Mouse (Mus musculus) heart, embryonic 14.5 days (tissue): ENCODE measurements at regions not wholly inside any gene's neighbourhood (a gene's known extent, or its start where the extent isn't known, plus 50 kb on each side); places are given as distances from the start of the nearest gene placed in this dataset.

Experiments used
- ATAC-seq: fragments of 200-750 bp; cut with Nextera tagmentation; 2 replicates; pipeline ENCODE4 v1.8.0; 2017; ENCODE audit warnings: low read depth, moderate TSS enrichment; ENCODE audit not compliant: insufficient number of reproducible peaks, insufficient read depth, low FRiP score
- H3K27ac ChIP-seq, 2 experiments: fragments of 200-500 bp in 1 of 2; fragments of 300-500 bp in 1 of 2; sonication (generic) in 1 of 2; replicated peaks in 1 of 2; 2 replicates each; pipeline ENCODE4 v1.5.1; 2012 to 2014; ENCODE audit warnings: low read depth in 2 of 2, low read length in 2 of 2, control low read depth in 1 of 2, mild to moderate bottlenecking in 1 of 2, mixed read lengths in 1 of 2; ENCODE audit not compliant: control insufficient read depth in 1 of 2, insufficient read depth in 1 of 2
- H3K27me3 ChIP-seq: fragments of 300-500 bp; sonication (generic); 2 replicates; pipeline ENCODE4 v1.6.1; 2014; ENCODE audit warnings: mild to moderate bottlenecking, low read length, control low read depth; ENCODE audit not compliant: control insufficient read depth, insufficient read depth
- H3K36me3 ChIP-seq: fragments of 300-500 bp; sonication (generic); 2 replicates; pipeline ENCODE4 v1.6.1; 2014; ENCODE audit warnings: mild to moderate bottlenecking, control low read depth, low read length, mixed read lengths; ENCODE audit not compliant: control insufficient read depth, insufficient read depth
- H3K4me1 ChIP-seq, 2 experiments: fragments of 200-500 bp in 1 of 2; fragments of 300-500 bp in 1 of 2; sonication (generic) in 1 of 2; 2 replicates each; pipeline ENCODE4 v1.6.1; 2012 to 2014; ENCODE audit warnings: low read length in 2 of 2, control low read depth in 1 of 2, mixed read lengths in 1 of 2; ENCODE audit not compliant: control insufficient read depth in 2 of 2, insufficient read depth in 2 of 2
- H3K4me2 ChIP-seq: fragments of 300-500 bp; sonication (generic); 2 replicates; pipeline ENCODE4 v1.6.1; 2014; ENCODE audit warnings: mild to moderate bottlenecking, low read length
- H3K4me3 ChIP-seq, 2 experiments: fragments of 200-500 bp in 1 of 2; fragments of 300-500 bp in 1 of 2; sonication (generic) in 1 of 2; 2 replicates each; pipeline ENCODE4 v1.5.1; 2012 to 2014; ENCODE audit warnings: low read length in 2 of 2, mild to moderate bottlenecking in 2 of 2, control low read depth in 1 of 2, low read depth in 1 of 2, moderate library complexity in 1 of 2; ENCODE audit not compliant: control insufficient read depth in 1 of 2, insufficient read depth in 1 of 2
- H3K9ac ChIP-seq: fragments of 300-500 bp; sonication (generic); 2 replicates; pipeline ENCODE4 v1.6.1; 2014; ENCODE audit warnings: mild to moderate bottlenecking, low read length
- H3K9me3 ChIP-seq: fragments of 300-500 bp; sonication (generic); 2 replicates; pipeline ENCODE4 v1.6.1; 2016; ENCODE audit warnings: low read length, control low read depth; ENCODE audit not compliant: control insufficient read depth
- WGBS: fragments of 180-500 bp; shearing (Covaris S2); extraction: QIAGEN DNeasy Blood & Tissue Kit; methylation state at CpG from one replicate; pipeline ENCODE4 v1.1.7; 2014; 5-methylcytosine and 5-hydroxymethylcytosine counted together

DNA sequence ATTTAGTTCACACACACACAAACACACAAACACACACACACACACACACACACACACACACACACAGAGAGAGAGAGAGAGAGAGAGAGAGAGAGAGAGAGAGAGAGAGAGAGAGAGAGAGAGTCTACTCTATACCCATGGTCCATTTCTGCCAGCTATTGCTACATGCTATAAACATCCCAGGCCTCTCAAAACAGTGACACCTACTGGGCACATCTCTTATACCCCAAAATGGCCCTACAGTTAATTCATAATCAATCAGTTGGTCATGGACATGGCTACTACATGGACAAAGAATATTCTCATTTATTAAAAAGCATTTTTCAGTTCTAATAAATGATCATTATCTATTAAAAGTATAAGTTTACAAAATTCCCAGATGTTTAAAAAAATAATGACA lies 236.8 kb upstream of the Robo2 start:
- H3K4me1 ChIP-seq, result no peaks in the 10 kb centered on the region
- H3K9me3 ChIP-seq, result no peaks in the 10 kb centered on the region
- H3K4me3 ChIP-seq, result no peak overlapping the region
- no peak overlapping the region for H3K27ac ChIP-seq
- no peak overlapping the region for H3K4me2 ChIP-seq
- ATAC-seq, result no peak
- H3K27me3 ChIP-seq, result no peaks in the 10 kb centered on the region
- H3K36me3 ChIP-seq, result no peaks in the 10 kb centered on the region
- no peak overlapping the region for H3K9ac ChIP-seq

GRCm38 (mm10) chr16:74644750-74645366 lies 233.2 kb upstream of the Robo2 start:
- WGBS, result 84% methylated on average over 10 of the region's 10 CpGs

GRCm38 (mm10) chr16:74639805-74640204 lies 228.2 kb upstream of the Robo2 start:
- Histone ChIP-seq H3K9me3 (no peaks in the 10 kb centered on the region), H3K27ac (no peak overlapping the region), H3K4me2 (no peak overlapping the region), H3K36me3 (no peaks in the 10 kb centered on the region), H3K27me3 (no peaks in the 10 kb centered on the region), H3K4me3 (no peak overlapping the region), H3K4me1 (no peaks in the 10 kb centered on the region), H3K9ac (no peak overlapping the region)
- WGBS, result 78% methylated on average over 7 of the region's 7 CpGs
- no peak for ATAC-seq

More at GRCm38 (mm10) chr16:74644750-74645366, 233.2 kb upstream of the Robo2 start:
- no peak for ATAC-seq
- Histone ChIP-seq H3K4me2 (no peak overlapping the region), H3K4me3 (no peak overlapping the region), H3K27me3 (no peaks in the 10 kb centered on the region), H3K36me3 (no peaks in the 10 kb centered on the region), H3K4me1 (no peaks in the 10 kb centered on the region), H3K9ac (no peak overlapping the region), H3K9me3 (no peaks in the 10 kb centered on the region), H3K27ac (no peak overlapping the region)

GRCm38 (mm10) chr16:74637638-74638037 lies 226.0 kb upstream of the Robo2 start:
- Histone ChIP-seq H3K27me3 (no peaks in the 10 kb centered on the region), H3K27ac (no peak overlapping the region), H3K4me1 (no peaks in the 10 kb centered on the region), H3K4me3 (no peak overlapping the region), H3K36me3 (no peaks in the 10 kb centered on the region), H3K9me3 (no peaks in the 10 kb centered on the region), H3K9ac (no peak overlapping the region), H3K4me2 (no peak overlapping the region)
- ATAC-seq, result no peak
- WGBS, result 82% methylated on average over 5 of the region's 5 CpGs

DNA sequence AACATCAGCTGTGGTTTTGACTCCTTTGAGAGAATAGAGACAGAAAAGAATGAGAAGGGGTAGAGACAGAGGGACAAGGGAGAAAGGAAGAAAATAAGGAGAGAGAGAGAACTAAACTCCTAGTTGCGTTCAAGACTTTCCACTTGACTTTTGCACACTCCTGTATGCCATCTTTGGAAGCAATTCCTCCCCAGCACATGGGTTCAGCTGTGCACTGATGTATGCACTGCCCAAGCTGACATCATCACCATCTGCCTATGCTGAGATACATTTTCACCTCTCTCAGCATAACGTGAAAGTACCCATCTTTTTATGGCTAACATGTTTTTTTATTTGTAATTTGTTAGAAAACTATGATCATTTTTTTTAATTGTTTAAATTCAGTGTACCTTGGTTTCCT lies 214.2 kb upstream of the Robo2 start:
- no peak overlapping the region for H3K4me3 ChIP-seq
- WGBS, result 71% methylated on average over 2 of the region's 2 CpGs
- H3K4me1 ChIP-seq, result no peaks in the 10 kb centered on the region
- no peak overlapping the region for H3K4me2 ChIP-seq
- no peak for ATAC-seq
- no peaks in the 10 kb centered on the region for H3K9me3 ChIP-seq
- H3K36me3 ChIP-seq, result no peaks in the 10 kb centered on the region
- no peaks in the 10 kb centered on the region for H3K27me3 ChIP-seq
- H3K9ac ChIP-seq, result no peak overlapping the region
- H3K27ac ChIP-seq, result no peak overlapping the region

GRCm38 (mm10) chr16:74612072-74612471 lies 200.4 kb upstream of the Robo2 start:
- H3K27me3 ChIP-seq, result no peaks in the 10 kb centered on the region
- H3K4me1 ChIP-seq, result no peaks in the 10 kb centered on the region
- ATAC-seq, result no peak
- no peak overlapping the region for H3K27ac ChIP-seq
- H3K4me2 ChIP-seq, result no peak overlapping the region
- H3K4me3 ChIP-seq, result no peak overlapping the region
- H3K36me3 ChIP-seq, result no peaks in the 10 kb centered on the region
- no peaks in the 10 kb centered on the region for H3K9me3 ChIP-seq
- no peak overlapping the region for H3K9ac ChIP-seq
- 59% methylated on average over 4 of the region's 4 CpGs for WGBS

- no peak overlapping the region for H3K9ac ChIP-seq
- no peaks in the 10 kb centered on the region for H3K27me3 ChIP-seq
- WGBS, result 77% methylated on average over 4 of the region's 4 CpGs
- ATAC-seq, result no peak
- H3K4me2 ChIP-seq, result no peak overlapping the region
- no peak overlapping the region for H3K27ac ChIP-seq
- H3K4me1 ChIP-seq, result no peaks in the 10 kb centered on the region
- H3K36me3 ChIP-seq, result no peaks in the 10 kb centered on the region
- no peak overlapping the region for H3K4me3 ChIP-seq
- no peaks in the 10 kb centered on the region for H3K9me3 ChIP-seq
Measured at GRCm38 (mm10) chr16:74609564-74609963, 197.9 kb upstream of the Robo2 start.

GRCm38 (mm10) chr16:74598361-74598760 lies 186.7 kb upstream of the Robo2 start:
- Histone ChIP-seq H3K36me3 (no peaks in the 10 kb centered on the region), H3K27ac (no peak overlapping the region), H3K4me3 (no peak overlapping the region), H3K9ac (no peak overlapping the region), H3K4me2 (no peak overlapping the region), H3K9me3 (no peaks in the 10 kb centered on the region), H3K4me1 (no peaks in the 10 kb centered on the region), H3K27me3 (no peaks in the 10 kb centered on the region)
- WGBS, result 68% methylated on average over 1 of the region's 1 CpGs
- ATAC-seq, result no peak
